Mouse (Mus musculus) kidney, embryonic 16.5 days (tissue): ENCODE measurements around the gene Spata9. TPM values are rescaled to one million over a fixed set of nuclear protein-coding genes. Genes with fewer than 3 reads are reported as not detected.

Source experiments
- ATAC-seq: fragments of 200-750 bp; cut with Nextera tagmentation; 2 replicates; pipeline ENCODE4 v1.8.0; 2017; ENCODE audit warnings: moderate TSS enrichment; ENCODE audit not compliant: low FRiP score, low TSS enrichment
- H3K27ac ChIP-seq: fragments of 300-500 bp; sonication (generic); 2 replicates; pipeline ENCODE4 v1.5.1; 2014; ENCODE audit warnings: low read length
- H3K27me3 ChIP-seq: fragments of 300-500 bp; sonication (generic); 2 replicates; pipeline ENCODE4 v1.6.1; 2014; ENCODE audit warnings: low read length, control low read depth, mixed read lengths; ENCODE audit not compliant: insufficient read depth
- H3K36me3 ChIP-seq: fragments of 300-500 bp; sonication (generic); 2 replicates; pipeline ENCODE4 v1.6.1; 2014; ENCODE audit warnings: low read length, control low read depth, mixed read lengths; ENCODE audit not compliant: insufficient read depth
- H3K4me1 ChIP-seq: fragments of 300-500 bp; sonication (generic); 2 replicates; pipeline ENCODE4 v1.6.1; 2014; ENCODE audit warnings: low read length, control low read depth, mixed read lengths; ENCODE audit not compliant: insufficient read depth
- H3K4me2 ChIP-seq: fragments of 300-500 bp; sonication (generic); replicated peaks from 2 replicates; pipeline ENCODE4 v1.6.1; 2014; ENCODE audit warnings: low read depth, low read length
- H3K4me3 ChIP-seq: fragments of 300-500 bp; sonication (generic); 2 replicates; pipeline ENCODE4 v1.5.1; 2014; ENCODE audit warnings: mild to moderate bottlenecking, low read length
- H3K9ac ChIP-seq: fragments of 300-500 bp; sonication (generic); replicated peaks from 2 replicates; pipeline ENCODE4 v1.6.1; 2014; ENCODE audit warnings: low read length
- H3K9me3 ChIP-seq: fragments of 300-500 bp; sonication (generic); 2 replicates; pipeline ENCODE4 v1.6.1; 2016; ENCODE audit warnings: low read length, control low read depth
- WGBS: fragments of 180-500 bp; shearing (Covaris S2); extraction: QIAGEN DNeasy Blood & Tissue Kit; methylation state at CpG from one replicate; pipeline ENCODE4 v1.1.7; 2014; 5-methylcytosine and 5-hydroxymethylcytosine counted together
- polyA plus RNA-seq: library from polyadenylated mRNA; unstranded; fragments of >200 nt; fragmentation: Nextera tagmentation; extraction: Ambion mirVana; gene quantifications from 2 replicates; pipeline ENCODE4 v1.2.1, GENCODE M21; 2015

Spata9 gene
- polyA plus RNA-seq, 1 experiment from 2014 or later, result 0.80 TPM

GRCm38 (mm10) chr13:76024588-76024987 is 57.6 kb downstream of the Spata9 start:
- Histone ChIP-seq H3K27me3 (no peaks in the 10 kb centered on the region), H3K9me3 (no peaks in the 10 kb centered on the region), H3K4me2 (no peak overlapping the region), H3K4me3 (no peak overlapping the region), H3K9ac (no peak overlapping the region), H3K27ac (no peak overlapping the region), H3K36me3 (no peaks in the 10 kb centered on the region), H3K4me1 (no peaks in the 10 kb centered on the region)
- 60% methylated on average over 3 of the region's 3 CpGs for WGBS
- ATAC-seq, result no peak

DNA sequence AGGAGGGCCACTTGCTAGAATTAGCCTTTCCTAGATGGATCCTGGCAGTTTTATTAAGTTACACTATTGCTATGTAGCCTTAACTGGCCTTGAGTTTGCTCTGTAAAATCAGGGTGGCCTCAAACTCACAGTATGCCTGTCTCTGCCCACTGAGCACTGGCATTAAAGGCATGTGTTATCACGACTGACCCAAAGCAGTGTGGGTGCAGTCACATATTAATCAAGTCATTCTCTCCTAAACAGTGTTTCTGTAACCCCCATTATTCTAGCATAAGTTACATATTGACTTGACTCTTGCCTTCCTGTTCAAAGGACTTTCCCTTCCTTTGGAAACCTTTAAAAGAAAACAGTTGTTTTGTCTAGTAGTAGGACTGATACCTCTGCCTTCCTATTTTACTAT is 75.5 kb downstream of the Spata9 start:
- Histone ChIP-seq H3K4me1 (no peaks in the 10 kb centered on the region), H3K36me3 (no peaks in the 10 kb centered on the region), H3K4me3 (no peak overlapping the region), H3K27me3 (no peaks in the 10 kb centered on the region), H3K27ac (no peak overlapping the region), H3K4me2 (no peak overlapping the region), H3K9ac (no peak overlapping the region), H3K9me3 (no peaks in the 10 kb centered on the region)
- ATAC-seq, result peak; percentile 65; the same call in 1 of the 2 replicates
- WGBS, result 40% methylated on average over 1 of the region's 1 CpGs

DNA sequence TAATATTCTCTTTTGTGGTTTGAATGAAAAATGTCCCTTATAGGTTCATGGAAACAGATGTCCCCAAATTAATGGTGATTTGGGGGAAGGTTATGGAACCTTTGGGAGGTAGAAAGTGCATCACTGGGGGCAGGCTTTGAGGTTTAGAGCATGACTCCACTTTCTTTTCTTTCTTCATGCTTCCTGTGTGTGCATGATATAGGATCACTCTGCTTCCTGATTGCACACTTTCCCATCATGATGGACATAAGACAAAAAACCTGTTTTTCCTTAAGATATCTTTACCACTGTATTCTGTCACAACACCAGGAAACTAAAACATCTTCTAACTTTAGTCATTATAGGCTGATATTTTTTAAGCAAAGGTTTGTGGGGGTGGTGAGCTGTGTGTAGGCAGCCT is 78.0 kb downstream of the Spata9 start:
- Histone ChIP-seq H3K27me3 (no peaks in the 10 kb centered on the region), H3K4me2 (no peak overlapping the region), H3K9ac (no peak overlapping the region), H3K9me3 (no peaks in the 10 kb centered on the region), H3K36me3 (no peaks in the 10 kb centered on the region), H3K4me3 (no peak overlapping the region), H3K4me1 (no peaks in the 10 kb centered on the region), H3K27ac (no peak overlapping the region)
- no peak for ATAC-seq

Other genes with a start within 250 kb of the Spata9 start
- gene Glrx, start 127.3 kb upstream of the Spata9 start, polyA plus RNA-seq, result 40.7 and 44.7 TPM in 2 replicates
- gene Rhobtb3, start 23.2 kb upstream of the Spata9 start, polyA plus RNA-seq, result 31.2 and 32.0 TPM in 2 replicates
- 15.7 and 18.1 TPM in 2 replicates for gene Rfesd, start 51.6 kb downstream of the Spata9 start, polyA plus RNA-seq
- gene Gpr150, start 89.8 kb downstream of the Spata9 start, polyA plus RNA-seq, result 0.49 and 0.56 TPM in 2 replicates
- 11.0 and 11.1 TPM in 2 replicates for gene Arsk, start 131.5 kb downstream of the Spata9 start, polyA plus RNA-seq
- gene Ttc37, start 131.6 kb downstream of the Spata9 start, polyA plus RNA-seq, result 13.8 and 13.9 TPM in 2 replicates